Mouse (Mus musculus) forebrain, embryonic 14.5 days (tissue): ENCODE results near the gene Pate1. TPM values are rescaled to one million over a fixed set of nuclear protein-coding genes. Genes with fewer than 3 reads are reported as not detected.

ENCODE experiments used
- ATAC-seq: fragments of 200-750 bp; cut with Nextera tagmentation; 2 replicates; pipeline ENCODE4 v1.8.0; 2017; ENCODE audit warnings: mild to moderate bottlenecking, moderate library complexity
- DNase-seq: peaks from one replicate; pipeline ENCODE4 v3.0.0-alpha.2; 2015; ENCODE audit warnings: low spot score
- H3K27ac ChIP-seq: fragments of 300-500 bp; sonication (generic); 2 replicates; pipeline ENCODE4 v1.5.1; 2014; ENCODE audit warnings: low read depth, mild to moderate bottlenecking, control low read depth, low read length, moderate library complexity
- H3K27me3 ChIP-seq: fragments of 300-500 bp; sonication (generic); replicated peaks from 2 replicates; pipeline ENCODE4 v1.6.1; 2014; ENCODE audit warnings: low read length, control low read depth, mixed read lengths; ENCODE audit not compliant: control insufficient read depth, insufficient read depth
- H3K36me3 ChIP-seq: fragments of 300-500 bp; sonication (generic); 2 replicates; pipeline ENCODE4 v1.6.1; 2014; ENCODE audit warnings: low read length, control low read depth; ENCODE audit not compliant: control insufficient read depth, insufficient read depth
- H3K4me1 ChIP-seq: fragments of 300-500 bp; sonication (generic); 2 replicates; pipeline ENCODE4 v1.6.1; 2014; ENCODE audit warnings: antibody characterized with exemption, low read length, control low read depth; ENCODE audit not compliant: control insufficient read depth, insufficient read depth
- H3K4me2 ChIP-seq: fragments of 300-500 bp; sonication (generic); 2 replicates; pipeline ENCODE4 v1.6.1; 2014; ENCODE audit warnings: mild to moderate bottlenecking, control low read depth, low read length
- H3K4me3 ChIP-seq: fragments of 300-500 bp; sonication (generic); 2 replicates; pipeline ENCODE4 v1.5.1; 2014; ENCODE audit warnings: low read depth, low read length, control low read depth
- H3K9ac ChIP-seq: fragments of 300-500 bp; sonication (generic); 2 replicates; pipeline ENCODE4 v1.6.1; 2014; ENCODE audit warnings: mild to moderate bottlenecking, low read length, control low read depth, moderate library complexity
- H3K9me3 ChIP-seq: fragments of 300-500 bp; sonication (generic); replicated peaks from 2 replicates; pipeline ENCODE4 v1.6.1; 2016; ENCODE audit warnings: low read length, control low read depth, mixed read lengths; ENCODE audit not compliant: control insufficient read depth
- WGBS: fragments of 180-500 bp; shearing (Covaris S2); extraction: QIAGEN DNeasy Blood & Tissue Kit; methylation state at CpG from one replicate; pipeline ENCODE4 v1.1.7; 2014; 5-methylcytosine and 5-hydroxymethylcytosine counted together
- polyA plus RNA-seq: library from polyadenylated mRNA; unstranded; fragments of >200 nt; fragmentation: Nextera tagmentation; extraction: Ambion mirVana; gene quantifications from 2 replicates; pipeline ENCODE4 v1.2.1, GENCODE M21; 2014

Gene Pate1
- not detected in 2 replicates for polyA plus RNA-seq

DNA sequence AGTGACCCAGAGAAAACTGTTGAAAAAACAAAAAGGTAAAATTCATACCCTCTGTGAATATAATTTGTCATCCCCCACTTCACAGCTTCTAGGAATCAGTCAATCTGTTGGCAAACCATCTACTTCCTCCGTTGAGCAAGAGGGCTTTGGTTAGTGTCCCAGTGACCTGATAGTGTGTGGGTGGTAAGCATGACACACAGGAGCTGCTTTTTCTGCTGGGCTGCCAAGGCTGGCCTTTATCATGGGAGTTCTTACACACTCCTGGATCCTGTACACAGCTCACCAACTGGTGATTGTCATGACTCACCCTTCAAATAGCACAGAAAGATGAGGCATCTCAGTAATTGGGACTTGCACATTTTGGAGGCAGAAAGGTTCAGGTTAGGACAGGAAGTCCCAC is at the start of gene Pate1:
Gene Pate1, minus strand, starts transcription at position 378 of the 400 bp plus-strand sequence.
- H3K4me1 ChIP-seq, result no peaks in the 10 kb centered on the region
- H3K9ac ChIP-seq, result no peak within 1 kb of the TSS
- H3K27me3 ChIP-seq, result no peaks in the 10 kb centered on the region
- H3K27ac ChIP-seq, result no peak within 1 kb of the TSS
- ATAC-seq (no peak), DNase-seq (no peak)
- no peak within 1 kb of the TSS for H3K4me3 ChIP-seq
- H3K4me2 ChIP-seq, result no peak within 1 kb of the TSS
- no peaks in the 10 kb centered on the region for H3K36me3 ChIP-seq
- WGBS, result 72% methylated on average over 1 of the region's 1 CpGs
- no peaks in the 10 kb centered on the region for H3K9me3 ChIP-seq

- Histone ChIP-seq H3K4me3 (no peak overlapping the region), H3K4me2 (no peak overlapping the region), H3K4me1 (no peaks in the 10 kb centered on the region), H3K27ac (no peak overlapping the region), H3K27me3 (no peaks in the 10 kb centered on the region), H3K9ac (no peak overlapping the region), H3K9me3 (no peaks in the 10 kb centered on the region), H3K36me3 (no peaks in the 10 kb centered on the region)
- DNase-seq (no peak), ATAC-seq (no peak)
Observed at GRCm38 (mm10) chr9:35707265-35707664, 20.1 kb upstream of the Pate1 start.

- Histone ChIP-seq H3K27ac (no peak overlapping the region), H3K4me1 (no peaks in the 10 kb centered on the region), H3K4me2 (no peak overlapping the region), H3K9ac (no peak overlapping the region), H3K9me3 (no peaks in the 10 kb centered on the region), H3K27me3 (no peaks in the 10 kb centered on the region), H3K4me3 (no peak overlapping the region), H3K36me3 (no peaks in the 10 kb centered on the region)
- ATAC-seq (no peak), DNase-seq (no peak)
Observed at GRCm38 (mm10) chr9:35691924-35692323, 4.7 kb upstream of the Pate1 start.

DNA sequence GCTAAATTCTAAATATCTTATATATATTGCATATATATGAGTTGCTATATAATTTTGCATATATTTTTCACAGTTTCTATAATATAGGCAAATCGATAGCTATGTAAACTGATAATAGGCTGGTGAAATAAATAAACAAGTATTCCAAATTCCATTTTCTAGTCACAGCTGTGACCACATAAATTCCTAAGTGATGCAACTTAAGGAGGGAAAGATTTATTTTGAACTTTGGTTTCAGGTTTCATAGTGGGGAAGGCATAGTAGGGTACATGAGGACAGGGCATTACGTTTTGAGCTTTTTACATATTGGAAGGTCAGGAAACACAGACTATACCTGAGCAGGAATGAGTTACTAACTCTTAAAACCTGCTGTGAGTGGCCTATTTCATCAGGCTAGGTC is 13.6 kb downstream of the Pate1 start:
- no peak for ATAC-seq
- 84% methylated on average over 2 of the region's 2 CpGs for WGBS

DNA sequence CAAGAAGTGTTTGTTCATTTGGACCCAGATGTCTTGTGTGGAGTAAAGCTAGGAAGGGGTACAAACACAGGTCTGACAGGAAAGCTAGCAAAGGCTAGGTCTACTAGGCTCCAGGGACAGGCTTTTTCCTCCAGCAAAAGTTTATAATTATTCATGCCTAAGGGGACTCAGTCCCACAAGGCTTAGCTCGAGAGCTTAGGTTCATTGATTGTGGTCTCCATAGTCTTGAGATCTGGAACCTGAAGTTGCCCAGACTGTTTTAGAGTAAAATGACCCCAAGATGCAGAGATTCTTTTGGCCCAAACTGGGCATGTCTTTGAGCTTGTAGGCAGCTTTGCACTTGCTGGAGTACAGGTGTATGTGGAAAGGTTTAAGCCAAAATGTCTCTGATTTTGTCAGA is 39.1 kb downstream of the Pate1 start, which contains the start of gene Pate3:
Gene Pate3, minus strand, starts transcription at position 101 of the 400 bp plus-strand sequence.
- WGBS, result 74% methylated on average over 1 of the region's 1 CpGs
- no peaks in the 10 kb centered on the region for H3K9me3 ChIP-seq
- H3K27me3 ChIP-seq, result no peaks in the 10 kb centered on the region
- H3K27ac ChIP-seq, result no peak within 1 kb of the TSS
- DNase-seq, result no peak
- no peaks in the 10 kb centered on the region for H3K36me3 ChIP-seq
- H3K4me3 ChIP-seq, result no peak within 1 kb of the TSS
- H3K4me2 ChIP-seq, result no peak within 1 kb of the TSS
- H3K9ac ChIP-seq, result no peak within 1 kb of the TSS
- no peaks in the 10 kb centered on the region for H3K4me1 ChIP-seq
- no peak for ATAC-seq

More for the DNA sequence above, 13.6 kb downstream of the Pate1 start:
- H3K4me3 ChIP-seq, result no peak overlapping the region
- no peak overlapping the region for H3K9ac ChIP-seq
- H3K4me2 ChIP-seq, result no peak overlapping the region
- no peaks in the 10 kb centered on the region for H3K36me3 ChIP-seq
- no peaks in the 10 kb centered on the region for H3K4me1 ChIP-seq
- no peaks in the 10 kb centered on the region for H3K9me3 ChIP-seq
- H3K27me3 ChIP-seq, result no peaks in the 10 kb centered on the region
- DNase-seq, result no peak
- no peak overlapping the region for H3K27ac ChIP-seq

Other genes with a start within 250 kb of the Pate1 start
- gene Gm1113, start 169.1 kb downstream of the Pate1 start, polyA plus RNA-seq, result not detected in 2 replicates
- 21.0 and 22.9 TPM in 2 replicates for gene Ddx25, start 128.9 kb downstream of the Pate1 start, polyA plus RNA-seq
- gene Pus3, start 128.8 kb downstream of the Pate1 start, polyA plus RNA-seq, result 21.9 and 23.9 TPM in 2 replicates
- 0.51 and 0.77 TPM in 2 replicates for gene Pate2, start 117.1 kb downstream of the Pate1 start, polyA plus RNA-seq
- 26.1 and 29.2 TPM in 2 replicates for gene Hyls1, start 117.0 kb downstream of the Pate1 start, polyA plus RNA-seq
- gene Pate4, start 75.4 kb downstream of the Pate1 start, polyA plus RNA-seq, result not detected in 2 replicates
- not detected in 2 replicates for gene Pate3, start 39.2 kb downstream of the Pate1 start, polyA plus RNA-seq
- gene Gm17677, start 53.7 kb upstream of the Pate1 start, polyA plus RNA-seq, result not detected in 2 replicates
- gene Gm17727, start 90.7 kb upstream of the Pate1 start, polyA plus RNA-seq, result not detected in 2 replicates
- gene Gm27235, start 102.7 kb upstream of the Pate1 start, polyA plus RNA-seq, result not detected in 2 replicates
- gene D730048I06Rik, start 102.7 kb upstream of the Pate1 start, polyA plus RNA-seq, result not detected in 2 replicates
- not detected in 2 replicates for gene 9230110F15Rik, start 156.8 kb upstream of the Pate1 start, polyA plus RNA-seq
- gene 9230113P08Rik, start 221.0 kb upstream of the Pate1 start, polyA plus RNA-seq, result not detected in 2 replicates